In genomic region chr13:46793824-46794223, GRCm38 (mm10) we compare ENCODE assay signal across 12 mouse cellular contexts.
DNase-seq lines count a peak whose midpoint lies in the region; ATAC-seq and TF ChIP-seq lines count a peak whose summit lies in the region.
"Had no signal": no experiment of that assay in that cellular context is flagged by ENCODE, and none has a peak within 500 bp of the region (broad histone marks: within the 10 kb centered on the region; RNA-seq: fewer than 3 reads in every experiment).

No protein-coding gene starts in this region.

- no peak overlapping the region for H3K9ac ChIP-seq in ES-E14 (ENCODE audit: insufficient read depth, low read depth, low read length, poor library complexity, severe bottlenecking)
- H3K9ac ChIP-seq: forebrain, embryonic 12.5 days; heart, embryonic 12.5 days had no signal

- no peak overlapping the region for H3K4me3 ChIP-seq in layer of hippocampus, adult 2 months
- no peak overlapping the region for H3K4me3 ChIP-seq in ES-E14 (ENCODE audit: insufficient read depth in 1 of 2, low read depth in 1 of 2, low read length in 2 of 2, poor library complexity in 1 of 2, severe bottlenecking in 1 of 2)
- H3K4me3 ChIP-seq: forebrain, embryonic 12.5 days; heart, embryonic 12.5 days had no signal

- peak; percentile 39 for DNase-seq in CD4-positive, CD25-positive, alpha-beta regulatory T cell, adult 2 months (ENCODE audit: low read depth, low spot score)
- DNase-seq in layer of hippocampus, adult 2 months (ENCODE audit: low spot score in 2 of 2) = no peak
- DNase-seq in layer of hippocampus, adult 9-11 months = no peak
- DNase-seq in ES-E14 (ENCODE audit: low read depth, low spot score) = peak; percentile 54
- DNase-seq in right cerebral cortex, adult 18-20 months = no peak
- no peak for DNase-seq in left cerebral cortex, adult 9 months (ENCODE audit: low spot score in 2 of 2)
- DNase-seq: adrenal gland, postnatal 14 days; kidney, adult 11 months had no signal

- in situ Hi-C loops in ES-E14 (cut with MboI; ENCODE audit: low sequenced_read_pairs in 2 of 2, unreplicated experiment in 2 of 2) = no loop called here

- TF ChIP-seq CTCF in layer of hippocampus, adult 2 months (conservative IDR thresholded peaks at IDR 0.05) = peak; percentile 47

- no peaks in the 10 kb centered on the region for H3K4me1 ChIP-seq in ES-E14 (ENCODE audit: control insufficient read depth in 2 of 2, insufficient read depth in 2 of 2, low read length in 2 of 2, poor library complexity in 1 of 2)
- H3K4me1 ChIP-seq: forebrain, embryonic 12.5 days had no signal

- no peaks in the 10 kb centered on the region for H3K9me3 ChIP-seq in ES-E14 (ENCODE audit: control insufficient read depth, insufficient read depth, low read depth, low read length)
- H3K9me3 ChIP-seq: forebrain, embryonic 12.5 days had no signal

- no peak overlapping the region for H3K27ac ChIP-seq in layer of hippocampus, adult 2 months
- no peak overlapping the region for H3K27ac ChIP-seq in ES-E14 (ENCODE audit: insufficient read depth, low read depth, low read length, poor library complexity, severe bottlenecking)
- H3K27ac ChIP-seq: forebrain, embryonic 12.5 days had no signal

- peaks cover 4% of the 10 kb centered on the region; the same call in 1 of the 2 replicates for H3K36me3 ChIP-seq in ES-E14 (ENCODE audit: control insufficient read depth, insufficient read depth, low read length, poor library complexity, severe bottlenecking)

- no peak for ATAC-seq in CD4-positive, CD25-positive, alpha-beta regulatory T cell, adult 4 months
- ATAC-seq in megakaryocyte progenitor cell, adult 5-6 weeks (replicated peaks; ENCODE audit: poor library complexity) = peak; percentile 44; the same call in 1 of the 2 replicates

TF ChIP-seq in ES-E14, 5 proteins besides CTCF, POLR2A, EP300 and RAD21:
- no peak for TF ChIP-seq MAFK (IDR thresholded peaks at IDR 0.05; ENCODE audit: insufficient read depth, low read depth, low read length)
- TF ChIP-seq ZNF384 (IDR thresholded peaks at IDR 0.05; ENCODE audit: low read depth, low read length) = no peak
- TF ChIP-seq CHD2 (IDR thresholded peaks at IDR 0.05; ENCODE audit: low read depth, low read length) = no peak
- no peak for TF ChIP-seq ZC3H11A (IDR thresholded peaks at IDR 0.05; ENCODE audit: borderline replicate concordance, low read depth, low read length)
- no peak for TF ChIP-seq HCFC1 (IDR thresholded peaks at IDR 0.05; ENCODE audit: borderline replicate concordance, insufficient read depth, low read length)

Comparison
In these comparisons a context has a peak if more than half of its experiments do, and no peak if none do; other contexts are left out.
1. DNase-seq: peak in CD4-positive, CD25-positive, alpha-beta regulatory T cell, adult 2 months (single experiment) and ES-E14 (single experiment); none in layer of hippocampus, adult 2 months (0 of 2), layer of hippocampus, adult 9-11 months (single experiment), right cerebral cortex, adult 18-20 months (single experiment) and left cerebral cortex, adult 9 months (0 of 2).